Mouse (Mus musculus) liver, embryonic 13.5 days (tissue): ENCODE results near the gene Hils1. TPM values are rescaled to one million over a fixed set of nuclear protein-coding genes. Genes with fewer than 3 reads are reported as not detected.

ENCODE experiments used
- ATAC-seq: fragments of 200-750 bp; cut with Nextera tagmentation; 2 replicates; pipeline ENCODE4 v1.8.0; 2017; ENCODE audit warnings: low read depth, mild to moderate bottlenecking, moderate number of reproducible peaks, moderate library complexity
- DNase-seq: peaks from one replicate; pipeline ENCODE4 v3.0.0; 2022
- H3K27ac ChIP-seq: fragments of 300-500 bp; sonication (generic); 2 replicates; pipeline ENCODE4 v1.5.1; 2015; ENCODE audit warnings: moderate library complexity, mild to moderate bottlenecking, inconsistent platforms
- H3K27me3 ChIP-seq: fragments of 300-500 bp; sonication (generic); 2 replicates; pipeline ENCODE4 v1.6.1; 2015; ENCODE audit warnings: mild to moderate bottlenecking, inconsistent platforms
- H3K36me3 ChIP-seq: fragments of 300-500 bp; sonication (generic); 2 replicates; pipeline ENCODE4 v1.6.1; 2015; ENCODE audit warnings: mild to moderate bottlenecking, inconsistent platforms
- H3K4me1 ChIP-seq: fragments of 300-500 bp; sonication (generic); replicated peaks from 2 replicates; pipeline ENCODE4 v1.6.1; 2015; ENCODE audit warnings: inconsistent platforms
- H3K4me2 ChIP-seq: fragments of 300-500 bp; sonication (generic); 2 replicates; pipeline ENCODE4 v1.6.1; 2015; ENCODE audit warnings: inconsistent platforms, mild to moderate bottlenecking, moderate library complexity
- H3K4me3 ChIP-seq: fragments of 300-500 bp; sonication (generic); replicated peaks from 2 replicates; pipeline ENCODE4 v1.5.1; 2015; ENCODE audit warnings: mild to moderate bottlenecking, inconsistent platforms
- H3K9ac ChIP-seq: fragments of 300-500 bp; sonication (generic); 2 replicates; pipeline ENCODE4 v1.6.1; 2015; ENCODE audit warnings: mild to moderate bottlenecking, inconsistent platforms
- H3K9me3 ChIP-seq: fragments of 300-500 bp; sonication (generic); replicated peaks from 2 replicates; pipeline ENCODE4 v1.6.1; 2016; ENCODE audit warnings: inconsistent platforms
- WGBS: fragments of 180-500 bp; shearing (Covaris S2); methylation state at CpG from one replicate; pipeline ENCODE4 v1.1.7; 2015; ENCODE audit not compliant: insufficient replicate concordance; 5-methylcytosine and 5-hydroxymethylcytosine counted together
- polyA plus RNA-seq: library from polyadenylated mRNA; unstranded; fragments of >200 nt; fragmentation: Nextera tagmentation; extraction: Ambion mirVana; gene quantifications from 2 replicates; pipeline ENCODE4 v1.2.1, GENCODE M21; 2015

Gene Hils1
- polyA plus RNA-seq, 1 experiment from 2014 or later, result not detected

GRCm38 (mm10) chr11:94936851-94937295, 30.5 kb upstream of the Hils1 start:
- H3K4me1 ChIP-seq, result peaks cover 12% of the 10 kb centered on the region
- no peaks in the 10 kb centered on the region for H3K9me3 ChIP-seq
- ATAC-seq (peak; percentile 51; the same call in 1 of the 2 replicates), DNase-seq (peak; percentile 67)
- H3K36me3 ChIP-seq, result no peaks in the 10 kb centered on the region
- no peak overlapping the region; the same call in 1 of the 2 replicates for H3K9ac ChIP-seq
- whole genome bisulfite sequencing, result 2% methylated on average over 17 of the region's 17 CpGs
- H3K27ac ChIP-seq, result no peak overlapping the region
- peak overlapping the region; percentile 39 for H3K4me3 ChIP-seq
- peak overlapping the region; percentile 59 for H3K4me2 ChIP-seq
- peaks cover 91% of the 10 kb centered on the region for H3K27me3 ChIP-seq

GRCm38 (mm10) chr11:94937335-94937781, 30.0 kb upstream of the Hils1 start:
- no peaks in the 10 kb centered on the region for H3K9me3 ChIP-seq
- peak overlapping the region; percentile 39 for H3K4me3 ChIP-seq
- ATAC-seq, result peak; percentile 44; the same call in 1 of the 2 replicates
- WGBS, result under 1% methylated on average over 18 of the region's 18 CpGs
- H3K4me1 ChIP-seq, result peaks cover 12% of the 10 kb centered on the region
- H3K36me3 ChIP-seq, result no peaks in the 10 kb centered on the region
- H3K27me3 ChIP-seq, result peaks cover 90% of the 10 kb centered on the region
- no peak for DNase-seq
- H3K4me2 ChIP-seq, result peak overlapping the region; percentile 59
- H3K9ac ChIP-seq, result peak overlapping the region; percentile 29; the same call in 1 of the 2 replicates
- peak overlapping the region; percentile 9; the same call in 1 of the 2 replicates for H3K27ac ChIP-seq

- DNase-seq, result no peak
- H3K4me1 ChIP-seq, result peaks cover 12% of the 10 kb centered on the region
- peak; percentile 21; the same call in 1 of the 2 replicates for ATAC-seq
- H3K27me3 ChIP-seq, result peaks cover 90% of the 10 kb centered on the region
- peak overlapping the region; percentile 29; the same call in 1 of the 2 replicates for H3K9ac ChIP-seq
- WGBS, result 3% methylated on average over 15 of the region's 15 CpGs
- no peaks in the 10 kb centered on the region for H3K9me3 ChIP-seq
- H3K36me3 ChIP-seq, result no peaks in the 10 kb centered on the region
- H3K4me2 ChIP-seq, result peak overlapping the region; percentile 59
- peak overlapping the region; percentile 9; the same call in 1 of the 2 replicates for H3K27ac ChIP-seq
- peak overlapping the region; percentile 39 for H3K4me3 ChIP-seq
Measured at GRCm38 (mm10) chr11:94937787-94938186, 29.6 kb upstream of the Hils1 start.

- WGBS, result 25% methylated on average over 9 of the region's 9 CpGs
- no peaks in the 10 kb centered on the region for H3K36me3 ChIP-seq
- no peak overlapping the region for H3K27ac ChIP-seq
- ATAC-seq (no peak), DNase-seq (no peak)
- H3K4me2 ChIP-seq, result peak overlapping the region; percentile 59
- peaks cover 85% of the 10 kb centered on the region for H3K27me3 ChIP-seq
- H3K4me1 ChIP-seq, result peaks cover 12% of the 10 kb centered on the region
- no peaks in the 10 kb centered on the region for H3K9me3 ChIP-seq
- no peak overlapping the region; the same call in 1 of the 2 replicates for H3K9ac ChIP-seq
- H3K4me3 ChIP-seq, result peak overlapping the region; percentile 39
Measured at GRCm38 (mm10) chr11:94938296-94938695, 29.1 kb upstream of the Hils1 start.

GRCm38 (mm10) chr11:94939280-94939679, 28.1 kb upstream of the Hils1 start:
- H3K36me3 ChIP-seq, result no peaks in the 10 kb centered on the region
- H3K4me1 ChIP-seq, result peaks cover 12% of the 10 kb centered on the region
- ATAC-seq (no peak), DNase-seq (peak; percentile 40)
- no peak overlapping the region for H3K4me3 ChIP-seq
- no peaks in the 10 kb centered on the region for H3K9me3 ChIP-seq
- no peak overlapping the region; the same call in 1 of the 2 replicates for H3K27ac ChIP-seq
- H3K4me2 ChIP-seq, result no peak overlapping the region
- no peak overlapping the region for H3K9ac ChIP-seq
- 16% methylated on average over 4 of the region's 4 CpGs for WGBS
- H3K27me3 ChIP-seq, result peaks cover 82% of the 10 kb centered on the region

- Histone ChIP-seq H3K4me1 (peaks cover 12% of the 10 kb centered on the region), H3K27me3 (peaks cover 70% of the 10 kb centered on the region), H3K36me3 (no peaks in the 10 kb centered on the region), H3K9me3 (no peaks in the 10 kb centered on the region), H3K4me3 (no peak overlapping the region), H3K4me2 (0 out of 2 replicates have a peak overlapping the region, but pooled peaks have one; percentile 1), H3K27ac (0 out of 2 replicates have a peak overlapping the region, but pooled peaks have one; percentile 4), H3K9ac (no peak overlapping the region)
- DNase-seq (no peak), ATAC-seq (no peak)
- 19% methylated on average over 9 of the region's 9 CpGs for WGBS
Measured at GRCm38 (mm10) chr11:94941121-94941520, 26.3 kb upstream of the Hils1 start.

- peaks cover 12% of the 10 kb centered on the region for H3K4me1 ChIP-seq
- ATAC-seq (no peak), DNase-seq (no peak)
- 62% methylated on average over 8 of the region's 8 CpGs for WGBS
- H3K9ac ChIP-seq, result no peak overlapping the region
- no peak overlapping the region for H3K27ac ChIP-seq
- H3K9me3 ChIP-seq, result no peaks in the 10 kb centered on the region
- H3K4me2 ChIP-seq, result no peak overlapping the region
- no peaks in the 10 kb centered on the region for H3K36me3 ChIP-seq
- H3K4me3 ChIP-seq, result no peak overlapping the region
- peaks cover 65% of the 10 kb centered on the region for H3K27me3 ChIP-seq
Measured at GRCm38 (mm10) chr11:94941776-94942175, 25.6 kb upstream of the Hils1 start.

GRCm38 (mm10) chr11:94942282-94943023, 24.9 kb upstream of the Hils1 start:
- Histone ChIP-seq H3K36me3 (no peaks in the 10 kb centered on the region), H3K27ac (peak overlapping the region; percentile 30), H3K4me2 (no peak overlapping the region), H3K9ac (no peak overlapping the region), H3K4me1 (peaks cover 8% of the 10 kb centered on the region), H3K4me3 (no peak overlapping the region), H3K9me3 (no peaks in the 10 kb centered on the region), H3K27me3 (peaks cover 67% of the 10 kb centered on the region)
- no peak for ATAC-seq
- WGBS, result 33% methylated on average over 13 of the region's 13 CpGs
- peak; percentile 31 for DNase-seq

- DNase-seq (no peak), ATAC-seq (no peak)
- Histone ChIP-seq H3K9ac (no peak overlapping the region), H3K9me3 (no peaks in the 10 kb centered on the region), H3K27ac (peak overlapping the region; percentile 30; the same call in 1 of the 2 replicates), H3K4me3 (no peak overlapping the region), H3K4me2 (no peak overlapping the region), H3K36me3 (no peaks in the 10 kb centered on the region), H3K4me1 (0 out of 2 replicates have a peak, but pooled peaks cover 3% of the 10 kb centered on the region), H3K27me3 (peaks cover 65% of the 10 kb centered on the region)
- 58% methylated on average over 15 of the region's 15 CpGs for WGBS
Measured at GRCm38 (mm10) chr11:94943054-94943453, 24.3 kb upstream of the Hils1 start.

GRCm38 (mm10) chr11:94944295-94944694, 23.1 kb upstream of the Hils1 start:
- Histone ChIP-seq H3K4me3 (no peak overlapping the region), H3K4me1 (no peaks in the 10 kb centered on the region), H3K27ac (peak overlapping the region; percentile 45; the same call in 1 of the 2 replicates), H3K9ac (no peak overlapping the region), H3K27me3 (peaks cover 60% of the 10 kb centered on the region), H3K9me3 (no peaks in the 10 kb centered on the region), H3K36me3 (no peaks in the 10 kb centered on the region), H3K4me2 (no peak overlapping the region)
- 25% methylated on average over 8 of the region's 8 CpGs for WGBS
- ATAC-seq (no peak; the same call in 1 of the 2 replicates), DNase-seq (no peak)

GRCm38 (mm10) chr11:94945236-94945635, 22.2 kb upstream of the Hils1 start:
- Histone ChIP-seq H3K27ac (peak overlapping the region; percentile 45), H3K4me2 (no peak overlapping the region), H3K27me3 (peaks cover 52% of the 10 kb centered on the region), H3K4me1 (no peaks in the 10 kb centered on the region), H3K4me3 (no peak overlapping the region), H3K9me3 (no peaks in the 10 kb centered on the region), H3K36me3 (no peaks in the 10 kb centered on the region), H3K9ac (no peak overlapping the region)
- ATAC-seq, result no peak
- WGBS, result 62% methylated on average over 12 of the region's 12 CpGs
- DNase-seq, result no peak
